Mouse (Mus musculus): ENCODE results near the gene Rps11. TPM values are rescaled to one million over a fixed set of nuclear protein-coding genes. Genes with fewer than 3 reads are reported as not detected.

The Rps11 gene
- polyA plus RNA-seq, 1 experiment = 2,753 TPM

GRCm38 (mm10) chr7:45147899-45148298 is 23.7 kb upstream of the Rps11 start:
- Histone ChIP-seq H3K9me3 (replicated peaks; ENCODE audit: control insufficient read depth, insufficient read depth, low read length, poor library complexity, severe bottlenecking) (no peaks in the 10 kb centered on the region), H3K36me3 (ENCODE audit: control insufficient read depth, insufficient read depth, low read length, poor library complexity, severe bottlenecking) (0 out of 2 replicates have a peak, but pooled peaks cover 2% of the 10 kb centered on the region), H3K27ac (ENCODE audit: insufficient read depth, low read length) (no peak overlapping the region), H3K4me1 (ENCODE audit: control insufficient read depth, insufficient read depth, low read length) (peaks cover 5% of the 10 kb centered on the region), H3K9ac (ENCODE audit: low read depth, poor library complexity, severe bottlenecking) (no peak overlapping the region), H3K4me3 (ENCODE audit: low read depth, low read length) (no peak overlapping the region), H3K27me3 (ENCODE audit: control insufficient read depth, insufficient read depth, low read length, poor library complexity, severe bottlenecking) (no peaks in the 10 kb centered on the region)
- TF ChIP-seq POLR2A (IDR thresholded peaks at IDR 0.05; ENCODE audit: insufficient read depth, low read length) (no peak), EP300 (IDR thresholded peaks at IDR 0.05; ENCODE audit: insufficient read depth, low read depth, low read length) (no peak), CTCF (IDR thresholded peaks at IDR 0.05; ENCODE audit: low read depth, low read length) (no peak)

- no peaks in the 10 kb centered on the region for H3K27me3 ChIP-seq (ENCODE audit: control insufficient read depth, insufficient read depth, low read length, poor library complexity, severe bottlenecking)
- no peak overlapping the region for H3K27ac ChIP-seq (ENCODE audit: insufficient read depth, low read length)
- H3K36me3 ChIP-seq (ENCODE audit: control insufficient read depth, insufficient read depth, low read length, poor library complexity, severe bottlenecking) = 0 out of 2 replicates have a peak, but pooled peaks cover 2% of the 10 kb centered on the region
- no peak overlapping the region for H3K4me3 ChIP-seq (ENCODE audit: low read depth, low read length)
- H3K9ac ChIP-seq (ENCODE audit: low read depth, poor library complexity, severe bottlenecking) = no peak overlapping the region
- H3K4me1 ChIP-seq (ENCODE audit: control insufficient read depth, insufficient read depth, low read length) = peaks cover 5% of the 10 kb centered on the region
- H3K9me3 ChIP-seq (replicated peaks; ENCODE audit: control insufficient read depth, insufficient read depth, low read length, poor library complexity, severe bottlenecking) = no peaks in the 10 kb centered on the region
- TF ChIP-seq EP300 (IDR thresholded peaks at IDR 0.05; ENCODE audit: insufficient read depth, low read depth, low read length) (no peak), POLR2A (IDR thresholded peaks at IDR 0.05; ENCODE audit: insufficient read depth, low read length) (no peak), CTCF (IDR thresholded peaks at IDR 0.05; ENCODE audit: low read depth, low read length) (no peak)
Measured at GRCm38 (mm10) chr7:45147267-45147666, 23.0 kb upstream of the Rps11 start.

GRCm38 (mm10) chr7:45145460-45145859 is 21.2 kb upstream of the Rps11 start:
- no peaks in the 10 kb centered on the region for H3K9me3 ChIP-seq (replicated peaks; ENCODE audit: control insufficient read depth, insufficient read depth, low read length, poor library complexity, severe bottlenecking)

GRCm38 (mm10) chr7:45144368-45145174 is 20.3 kb upstream of the Rps11 start:
- H3K27me3 ChIP-seq (ENCODE audit: control insufficient read depth, insufficient read depth, low read length, poor library complexity, severe bottlenecking) = no peaks in the 10 kb centered on the region
- no peaks in the 10 kb centered on the region for H3K9me3 ChIP-seq (replicated peaks; ENCODE audit: control insufficient read depth, insufficient read depth, low read length, poor library complexity, severe bottlenecking)
- H3K4me1 ChIP-seq (ENCODE audit: control insufficient read depth, insufficient read depth, low read length) = no peaks in the 10 kb centered on the region
- H3K9ac ChIP-seq (ENCODE audit: low read depth, poor library complexity, severe bottlenecking) = no peak overlapping the region
- TF ChIP-seq POLR2A (IDR thresholded peaks at IDR 0.05; ENCODE audit: insufficient read depth, low read length) (no peak), CTCF (IDR thresholded peaks at IDR 0.05; ENCODE audit: low read depth, low read length) (no peak), EP300 (IDR thresholded peaks at IDR 0.05; ENCODE audit: insufficient read depth, low read depth, low read length) (no peak)
- no peak overlapping the region for H3K27ac ChIP-seq (ENCODE audit: insufficient read depth, low read length)
- no peak overlapping the region for H3K4me3 ChIP-seq (ENCODE audit: low read depth, low read length)
- H3K36me3 ChIP-seq (ENCODE audit: control insufficient read depth, insufficient read depth, low read length, poor library complexity, severe bottlenecking) = 0 out of 2 replicates have a peak, but pooled peaks cover 6% of the 10 kb centered on the region

More at GRCm38 (mm10) chr7:45145460-45145859, 21.2 kb upstream of the Rps11 start:
- TF ChIP-seq EP300 (IDR thresholded peaks at IDR 0.05; ENCODE audit: insufficient read depth, low read depth, low read length) = no peak
- no peak for TF ChIP-seq POLR2A (IDR thresholded peaks at IDR 0.05; ENCODE audit: insufficient read depth, low read length)
- TF ChIP-seq CTCF (IDR thresholded peaks at IDR 0.05; ENCODE audit: low read depth, low read length) = no peak
- Histone ChIP-seq H3K36me3 (ENCODE audit: control insufficient read depth, insufficient read depth, low read length, poor library complexity, severe bottlenecking) (0 out of 2 replicates have a peak, but pooled peaks cover 6% of the 10 kb centered on the region), H3K4me1 (ENCODE audit: control insufficient read depth, insufficient read depth, low read length) (no peaks in the 10 kb centered on the region), H3K27me3 (ENCODE audit: control insufficient read depth, insufficient read depth, low read length, poor library complexity, severe bottlenecking) (no peaks in the 10 kb centered on the region), H3K4me3 (ENCODE audit: low read depth, low read length) (no peak overlapping the region), H3K9ac (ENCODE audit: low read depth, poor library complexity, severe bottlenecking) (no peak overlapping the region), H3K27ac (ENCODE audit: insufficient read depth, low read length) (no peak overlapping the region)

GRCm38 (mm10) chr7:45141914-45142313 is 17.7 kb upstream of the Rps11 start:
- TF ChIP-seq EP300 (IDR thresholded peaks at IDR 0.05; ENCODE audit: insufficient read depth, low read depth, low read length) = no peak
- no peak for TF ChIP-seq CTCF (IDR thresholded peaks at IDR 0.05; ENCODE audit: low read depth, low read length)
- TF ChIP-seq POLR2A (IDR thresholded peaks at IDR 0.05; ENCODE audit: insufficient read depth, low read length) = no peak
- Histone ChIP-seq H3K27me3 (ENCODE audit: control insufficient read depth, insufficient read depth, low read length, poor library complexity, severe bottlenecking) (no peaks in the 10 kb centered on the region), H3K4me1 (ENCODE audit: control insufficient read depth, insufficient read depth, low read length) (no peaks in the 10 kb centered on the region), H3K27ac (ENCODE audit: insufficient read depth, low read length) (no peak overlapping the region), H3K9ac (ENCODE audit: low read depth, poor library complexity, severe bottlenecking) (no peak overlapping the region), H3K4me3 (ENCODE audit: low read depth, low read length) (no peak overlapping the region), H3K9me3 (replicated peaks; ENCODE audit: control insufficient read depth, insufficient read depth, low read length, poor library complexity, severe bottlenecking) (no peaks in the 10 kb centered on the region), H3K36me3 (ENCODE audit: control insufficient read depth, insufficient read depth, low read length, poor library complexity, severe bottlenecking) (0 out of 2 replicates have a peak, but pooled peaks cover 6% of the 10 kb centered on the region)

GRCm38 (mm10) chr7:45141319-45141718 is 17.1 kb upstream of the Rps11 start:
- Histone ChIP-seq H3K27me3 (ENCODE audit: control insufficient read depth, insufficient read depth, low read length, poor library complexity, severe bottlenecking) (no peaks in the 10 kb centered on the region), H3K36me3 (ENCODE audit: control insufficient read depth, insufficient read depth, low read length, poor library complexity, severe bottlenecking) (0 out of 2 replicates have a peak, but pooled peaks cover 4% of the 10 kb centered on the region), H3K4me3 (ENCODE audit: low read depth, low read length) (no peak overlapping the region), H3K9ac (ENCODE audit: low read depth, poor library complexity, severe bottlenecking) (no peak overlapping the region), H3K27ac (ENCODE audit: insufficient read depth, low read length) (no peak overlapping the region), H3K4me1 (ENCODE audit: control insufficient read depth, insufficient read depth, low read length) (no peaks in the 10 kb centered on the region), H3K9me3 (replicated peaks; ENCODE audit: control insufficient read depth, insufficient read depth, low read length, poor library complexity, severe bottlenecking) (no peaks in the 10 kb centered on the region)
- no peak for TF ChIP-seq EP300 (IDR thresholded peaks at IDR 0.05; ENCODE audit: insufficient read depth, low read depth, low read length)
- TF ChIP-seq CTCF (IDR thresholded peaks at IDR 0.05; ENCODE audit: low read depth, low read length) = no peak
- TF ChIP-seq POLR2A (IDR thresholded peaks at IDR 0.05; ENCODE audit: insufficient read depth, low read length) = no peak
